Mouse (Mus musculus): ENCODE measurements around the gene Ccdc12.

GRCm38 (mm10) chr9:110729841-110730240 is 73.5 kb downstream of the Ccdc12 start:
- TF ChIP-seq GATA1 (IDR thresholded peaks at IDR 0.05; ENCODE audit: low read length) (no peak), TAL1 (IDR thresholded peaks at IDR 0.05; ENCODE audit: low read length) (no peak)

Data from erythroblast, embryonic 14.5 days (primary cell).